Mouse (Mus musculus): Measurements from ENCODE around the gene Fam213a. TPM values are rescaled to one million over a fixed set of nuclear protein-coding genes. Genes with fewer than 3 reads are reported as not detected.

Gene Fam213a
- polyA plus RNA-seq, 1 experiment from 2014 or later: 35.8 TPM

DNA sequence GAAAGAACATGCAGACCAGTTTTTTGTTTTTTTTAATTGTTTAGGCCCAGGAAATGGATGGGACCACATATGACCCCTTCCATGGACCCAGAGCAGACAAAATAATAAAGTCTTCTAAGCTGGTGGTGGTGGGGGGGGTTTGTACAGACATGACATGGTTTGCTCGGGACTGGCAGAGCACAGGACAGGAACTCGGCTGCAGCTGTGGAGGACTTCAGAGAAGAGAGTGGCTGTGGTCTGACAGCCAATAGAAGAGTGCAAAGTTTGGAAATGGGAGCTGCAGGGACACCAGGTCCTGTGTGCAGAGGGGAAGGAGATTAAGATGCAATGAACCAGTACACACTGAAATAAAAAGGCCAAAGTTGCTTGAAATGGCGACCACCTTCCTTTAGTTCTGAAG lies 54.0 kb downstream of the Fam213a start:
- Histone ChIP-seq H3K36me3 (ENCODE audit: control insufficient read depth, insufficient read depth) (no peaks in the 10 kb centered on the region), H3K9me3 (replicated peaks; ENCODE audit: control insufficient read depth, low read length) (no peaks in the 10 kb centered on the region), H3K4me2 (ENCODE audit: low read depth, low read length) (peak overlapping the region; percentile 18; the same call in 1 of the 2 replicates), H3K4me1 (ENCODE audit: control insufficient read depth, insufficient read depth, low read length) (peaks cover 65% of the 10 kb centered on the region), H3K9ac (ENCODE audit: low read length) (no peak overlapping the region; the same call in 1 of the 2 replicates), H3K27ac (ENCODE audit: low read length) (peak overlapping the region; percentile 85), H3K4me3 (ENCODE audit: low read length) (no peak overlapping the region), H3K27me3 (ENCODE audit: control insufficient read depth, insufficient read depth, low read length) (no peaks in the 10 kb centered on the region)
- WGBS: 39% methylated on average over 3 of the region's 3 CpGs
- ATAC-seq (replicated peaks; ENCODE audit: extremely low read depth, insufficient read depth, low FRiP score): no peak

DNA sequence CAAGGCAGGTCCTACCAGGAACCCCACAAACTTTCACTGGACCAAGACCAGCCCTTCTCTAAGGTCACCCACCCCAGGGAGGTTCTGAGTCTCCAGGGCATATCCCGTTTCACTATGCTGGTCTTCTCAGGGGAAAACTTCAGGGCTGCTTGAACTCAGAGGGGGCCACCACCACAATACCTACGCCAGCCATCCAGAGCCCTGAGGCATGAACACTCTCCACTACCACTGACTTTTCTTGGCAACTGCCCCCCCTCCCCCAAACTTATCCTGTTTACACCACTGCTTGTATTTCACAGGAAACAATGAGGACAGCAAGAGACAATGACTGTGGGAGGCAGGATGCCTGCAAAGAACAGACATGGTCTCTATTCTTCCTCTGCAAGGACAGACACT lies 54.6 kb downstream of the Fam213a start:
- peak; percentile 14; the same call in 1 of the 2 replicates for ATAC-seq (replicated peaks; ENCODE audit: extremely low read depth, insufficient read depth, low FRiP score)
- H3K27ac ChIP-seq (ENCODE audit: low read length): peak overlapping the region; percentile 85
- H3K4me1 ChIP-seq (ENCODE audit: control insufficient read depth, insufficient read depth, low read length): peaks cover 65% of the 10 kb centered on the region
- no peaks in the 10 kb centered on the region for H3K36me3 ChIP-seq (ENCODE audit: control insufficient read depth, insufficient read depth)
- H3K9ac ChIP-seq (ENCODE audit: low read length): no peak overlapping the region; the same call in 1 of the 2 replicates
- WGBS: 58% methylated on average over 2 of the region's 2 CpGs
- no peaks in the 10 kb centered on the region for H3K27me3 ChIP-seq (ENCODE audit: control insufficient read depth, insufficient read depth, low read length)
- H3K9me3 ChIP-seq (replicated peaks; ENCODE audit: control insufficient read depth, low read length): no peaks in the 10 kb centered on the region
- H3K4me2 ChIP-seq (ENCODE audit: low read depth, low read length): peak overlapping the region; percentile 18; the same call in 1 of the 2 replicates
- no peak overlapping the region for H3K4me3 ChIP-seq (ENCODE audit: low read length)

DNA sequence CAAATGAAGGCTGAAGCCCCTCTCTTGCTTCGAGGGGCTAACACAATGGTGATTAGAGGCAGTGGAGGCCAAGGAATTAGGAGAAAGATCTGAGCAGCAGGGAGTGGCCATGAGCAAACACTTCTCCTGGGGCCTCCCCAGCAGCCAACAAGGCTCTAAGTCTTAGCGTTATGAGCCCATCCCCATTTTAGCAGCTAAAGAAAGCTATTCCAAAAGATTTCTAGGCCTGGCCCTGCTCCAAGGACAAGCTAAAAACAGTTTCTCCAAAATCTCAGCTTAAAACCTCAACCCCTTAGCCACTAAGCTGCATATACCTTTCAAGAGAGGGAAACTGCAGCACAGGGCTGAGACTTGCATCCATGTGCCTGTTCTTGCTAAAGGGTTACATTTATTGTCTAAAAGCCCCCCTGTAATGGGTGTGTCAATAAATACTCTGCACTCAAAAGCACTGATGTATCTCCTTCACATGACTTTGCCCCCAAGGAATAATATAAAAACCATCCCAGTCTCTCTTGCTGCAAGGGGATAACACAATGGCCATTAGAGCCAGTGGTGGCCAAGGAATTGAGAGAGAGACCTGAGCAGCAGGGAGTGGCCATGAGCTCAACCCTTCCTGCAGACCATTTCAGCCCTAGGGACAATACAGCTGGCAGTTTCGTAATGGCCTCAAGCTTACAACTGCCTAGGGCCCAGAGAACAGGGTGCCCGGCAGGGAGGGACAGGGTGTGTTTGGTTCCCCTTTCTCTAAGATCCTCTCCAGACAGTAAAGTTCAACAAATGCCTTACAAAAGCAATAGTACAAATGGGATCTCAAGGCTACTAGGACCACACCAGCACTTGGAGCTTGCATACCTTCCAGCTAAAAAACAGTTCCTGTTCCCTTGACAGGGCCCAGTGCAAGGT lies 55.3 kb downstream of the Fam213a start:
- no peak for ATAC-seq (replicated peaks; ENCODE audit: extremely low read depth, insufficient read depth, low FRiP score)
- Histone ChIP-seq H3K9me3 (replicated peaks; ENCODE audit: control insufficient read depth, low read length) (no peaks in the 10 kb centered on the region), H3K27ac (ENCODE audit: low read length) (peak overlapping the region; percentile 85), H3K36me3 (ENCODE audit: control insufficient read depth, insufficient read depth) (no peaks in the 10 kb centered on the region), H3K4me3 (ENCODE audit: low read length) (no peak overlapping the region), H3K4me2 (ENCODE audit: low read depth, low read length) (peak overlapping the region; percentile 23; the same call in 1 of the 2 replicates), H3K4me1 (ENCODE audit: control insufficient read depth, insufficient read depth, low read length) (peaks cover 72% of the 10 kb centered on the region), H3K27me3 (ENCODE audit: control insufficient read depth, insufficient read depth, low read length) (no peaks in the 10 kb centered on the region), H3K9ac (ENCODE audit: low read length) (peak overlapping the region; percentile 49; the same call in 1 of the 2 replicates)
- 40% methylated on average over 4 of the region's 4 CpGs for WGBS

DNA sequence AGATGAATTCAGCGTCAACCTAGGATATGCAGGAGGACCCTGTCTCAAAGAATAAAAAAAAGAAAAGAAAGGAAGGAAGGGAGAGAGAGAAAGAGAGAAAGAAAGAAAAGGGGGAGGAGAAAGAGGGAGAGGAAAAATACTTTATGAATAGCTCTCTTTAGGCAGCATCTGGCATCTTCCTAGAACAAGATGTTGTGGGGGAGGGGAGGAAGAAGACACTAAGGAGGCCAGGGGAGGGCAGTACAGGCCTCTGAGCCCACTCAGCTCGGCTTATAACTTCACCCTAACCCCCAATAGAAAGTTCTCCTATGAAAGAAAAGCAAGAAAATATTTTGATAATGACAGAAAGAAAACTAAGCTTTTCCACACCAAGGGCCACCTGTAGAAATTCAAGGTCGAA lies 56.0 kb downstream of the Fam213a start:
- peak overlapping the region; percentile 49; the same call in 1 of the 2 replicates for H3K9ac ChIP-seq (ENCODE audit: low read length)
- peak overlapping the region; percentile 23; the same call in 1 of the 2 replicates for H3K4me2 ChIP-seq (ENCODE audit: low read depth, low read length)
- ATAC-seq (replicated peaks; ENCODE audit: extremely low read depth, insufficient read depth, low FRiP score): no peak
- no peaks in the 10 kb centered on the region for H3K36me3 ChIP-seq (ENCODE audit: control insufficient read depth, insufficient read depth)
- 64% methylated on average over 3 of the region's 3 CpGs for WGBS
- no peak overlapping the region for H3K4me3 ChIP-seq (ENCODE audit: low read length)
- H3K27me3 ChIP-seq (ENCODE audit: control insufficient read depth, insufficient read depth, low read length): no peaks in the 10 kb centered on the region
- peak overlapping the region; percentile 85 for H3K27ac ChIP-seq (ENCODE audit: low read length)
- no peaks in the 10 kb centered on the region for H3K9me3 ChIP-seq (replicated peaks; ENCODE audit: control insufficient read depth, low read length)
- peaks cover 69% of the 10 kb centered on the region for H3K4me1 ChIP-seq (ENCODE audit: control insufficient read depth, insufficient read depth, low read length)

DNA sequence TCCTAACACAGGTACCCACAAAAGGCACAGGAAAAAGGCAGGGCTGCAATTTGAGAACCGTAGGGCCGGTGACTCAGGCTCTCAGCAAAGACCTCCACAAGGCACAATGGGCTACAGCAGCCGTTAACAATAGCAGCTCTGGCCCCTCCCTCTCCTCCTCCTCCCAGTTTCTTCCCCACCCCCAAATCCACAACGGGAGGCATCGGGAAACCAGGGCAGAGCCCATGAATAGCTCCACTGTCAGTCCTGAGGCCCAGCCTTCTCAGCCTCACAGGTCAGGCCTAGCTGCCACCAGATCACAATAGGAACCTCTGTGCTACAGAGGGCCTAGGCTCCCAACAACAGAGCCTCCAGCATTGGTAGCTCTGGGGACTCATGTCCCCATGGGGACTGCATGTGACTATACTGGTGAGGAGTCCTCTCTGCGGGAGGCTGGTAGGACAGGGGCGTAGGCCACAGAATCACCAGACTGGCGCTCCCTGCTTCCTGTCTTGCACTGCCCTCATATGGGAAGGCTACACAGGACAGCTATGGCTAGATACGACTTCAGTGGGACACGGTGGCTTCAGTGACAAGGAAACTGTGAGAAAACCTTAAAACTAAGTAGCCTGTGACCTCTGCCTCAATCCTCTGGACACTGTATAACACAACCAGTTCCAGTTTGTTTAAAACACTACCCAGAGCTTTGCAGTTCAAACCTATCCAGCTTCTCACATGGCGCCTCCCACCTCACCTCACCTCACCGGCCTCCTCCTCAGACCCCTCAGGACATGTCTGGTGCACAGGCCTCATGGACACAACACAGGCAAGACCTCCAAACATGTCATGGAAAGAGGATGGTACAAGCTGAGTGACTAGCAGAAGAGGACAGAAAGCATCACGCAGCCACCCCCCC lies 57.1 kb downstream of the Fam213a start:
- Histone ChIP-seq H3K27ac (ENCODE audit: low read length) (peak overlapping the region; percentile 76), H3K27me3 (ENCODE audit: control insufficient read depth, insufficient read depth, low read length) (no peaks in the 10 kb centered on the region), H3K9ac (ENCODE audit: low read length) (peak overlapping the region; percentile 67), H3K4me1 (ENCODE audit: control insufficient read depth, insufficient read depth, low read length) (peaks cover 65% of the 10 kb centered on the region), H3K4me2 (ENCODE audit: low read depth, low read length) (peak overlapping the region; percentile 44), H3K9me3 (replicated peaks; ENCODE audit: control insufficient read depth, low read length) (no peaks in the 10 kb centered on the region), H3K4me3 (ENCODE audit: low read length) (no peak overlapping the region), H3K36me3 (ENCODE audit: control insufficient read depth, insufficient read depth) (no peaks in the 10 kb centered on the region)
- ATAC-seq (replicated peaks; ENCODE audit: extremely low read depth, insufficient read depth, low FRiP score): peak; percentile 63
- 34% methylated on average over 13 of the region's 13 CpGs for WGBS

DNA sequence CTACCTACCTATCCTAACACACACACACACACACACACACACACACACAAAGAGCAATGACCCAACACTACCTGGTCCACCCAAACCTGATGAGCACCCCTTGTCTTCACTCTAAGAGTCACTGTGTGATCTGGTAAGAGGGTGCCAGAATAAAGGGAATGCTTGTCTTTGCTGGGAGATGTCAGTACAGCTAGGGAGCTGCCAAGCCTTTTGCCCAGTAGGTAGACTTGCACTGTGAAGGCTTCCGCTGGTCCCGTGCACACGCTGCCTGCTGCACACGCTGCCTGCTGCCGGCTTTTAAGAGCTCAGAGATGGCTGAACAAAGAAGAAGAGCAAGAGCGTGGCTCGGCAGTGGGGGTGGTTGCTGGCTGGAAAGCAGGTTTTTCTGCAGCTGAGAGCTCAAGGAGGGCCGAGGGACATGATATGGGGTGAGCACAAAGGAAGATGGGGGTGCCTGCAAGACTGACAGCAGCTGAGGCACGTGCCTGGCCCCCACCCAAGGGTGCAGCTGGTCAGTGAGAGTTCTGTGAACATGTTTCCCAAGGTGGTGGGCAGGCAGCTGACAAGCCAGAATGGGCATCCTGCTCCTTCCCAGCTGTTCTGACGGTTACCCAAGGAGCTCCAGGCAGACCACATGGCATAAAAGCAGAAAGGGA lies 57.9 kb downstream of the Fam213a start:
- Histone ChIP-seq H3K9me3 (replicated peaks; ENCODE audit: control insufficient read depth, low read length) (no peaks in the 10 kb centered on the region), H3K27ac (ENCODE audit: low read length) (peak overlapping the region; percentile 76), H3K36me3 (ENCODE audit: control insufficient read depth, insufficient read depth) (no peaks in the 10 kb centered on the region), H3K4me1 (ENCODE audit: control insufficient read depth, insufficient read depth, low read length) (peaks cover 68% of the 10 kb centered on the region), H3K4me3 (ENCODE audit: low read length) (no peak overlapping the region), H3K4me2 (ENCODE audit: low read depth, low read length) (peak overlapping the region; percentile 44), H3K9ac (ENCODE audit: low read length) (peak overlapping the region; percentile 67), H3K27me3 (ENCODE audit: control insufficient read depth, insufficient read depth, low read length) (no peaks in the 10 kb centered on the region)
- peak; percentile 1; the same call in 1 of the 2 replicates for ATAC-seq (replicated peaks; ENCODE audit: extremely low read depth, insufficient read depth, low FRiP score)
- 20% methylated on average over 10 of the region's 10 CpGs for WGBS

DNA sequence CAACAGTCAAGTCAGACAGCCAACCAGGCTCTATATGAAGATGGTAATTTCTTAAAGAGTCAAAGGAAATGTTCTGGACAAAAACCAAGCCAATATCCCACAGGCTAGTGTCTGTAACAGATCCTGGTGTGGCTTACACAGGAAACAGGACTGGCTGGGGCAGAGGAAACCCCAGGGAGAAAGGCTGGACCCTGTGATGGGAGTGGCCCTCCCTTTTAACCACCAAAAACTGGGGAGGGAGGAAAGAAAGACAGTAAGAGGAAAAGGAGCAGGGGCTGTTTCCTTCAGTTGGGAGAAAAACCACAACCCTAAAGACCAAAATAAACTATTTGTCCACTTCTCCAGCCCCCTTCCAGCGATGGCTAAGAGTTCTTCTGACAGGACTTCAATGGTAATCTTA lies 58.4 kb downstream of the Fam213a start:
- no peaks in the 10 kb centered on the region for H3K36me3 ChIP-seq (ENCODE audit: control insufficient read depth, insufficient read depth)
- H3K27ac ChIP-seq (ENCODE audit: low read length): peak overlapping the region; percentile 76
- H3K4me2 ChIP-seq (ENCODE audit: low read depth, low read length): no peak overlapping the region
- H3K4me3 ChIP-seq (ENCODE audit: low read length): no peak overlapping the region
- WGBS: 68% methylated on average over 1 of the region's 1 CpGs
- H3K9ac ChIP-seq (ENCODE audit: low read length): no peak overlapping the region
- no peaks in the 10 kb centered on the region for H3K9me3 ChIP-seq (replicated peaks; ENCODE audit: control insufficient read depth, low read length)
- no peaks in the 10 kb centered on the region for H3K27me3 ChIP-seq (ENCODE audit: control insufficient read depth, insufficient read depth, low read length)
- no peak for ATAC-seq (replicated peaks; ENCODE audit: extremely low read depth, insufficient read depth, low FRiP score)
- peaks cover 71% of the 10 kb centered on the region for H3K4me1 ChIP-seq (ENCODE audit: control insufficient read depth, insufficient read depth, low read length)

DNA sequence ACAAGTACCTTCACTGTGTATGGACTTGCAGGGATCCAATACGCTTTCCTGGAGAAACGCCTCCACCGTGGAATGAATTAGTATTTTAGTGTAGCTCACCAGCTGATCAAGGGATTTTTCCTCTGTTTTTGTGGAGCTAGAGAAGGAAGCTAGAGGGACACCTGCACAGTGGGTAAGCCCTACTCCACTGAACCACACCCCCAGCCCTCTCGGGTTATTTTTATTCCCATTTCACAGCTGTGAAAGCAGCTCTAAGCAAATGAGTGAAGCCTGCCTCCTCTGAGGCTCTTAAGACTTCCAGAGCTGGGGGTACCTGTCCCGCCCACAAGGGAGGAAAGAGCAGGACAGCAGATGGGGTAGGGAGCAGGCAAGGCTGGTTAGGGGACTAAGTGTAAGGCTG lies 60.2 kb downstream of the Fam213a start:
- ATAC-seq (replicated peaks; ENCODE audit: extremely low read depth, insufficient read depth, low FRiP score): no peak
- no peaks in the 10 kb centered on the region for H3K36me3 ChIP-seq (ENCODE audit: control insufficient read depth, insufficient read depth)
- H3K27ac ChIP-seq (ENCODE audit: low read length): no peak overlapping the region
- H3K4me1 ChIP-seq (ENCODE audit: control insufficient read depth, insufficient read depth, low read length): peaks cover 58% of the 10 kb centered on the region
- H3K4me2 ChIP-seq (ENCODE audit: low read depth, low read length): no peak overlapping the region
- no peak overlapping the region for H3K9ac ChIP-seq (ENCODE audit: low read length)
- no peaks in the 10 kb centered on the region for H3K27me3 ChIP-seq (ENCODE audit: control insufficient read depth, insufficient read depth, low read length)
- no peaks in the 10 kb centered on the region for H3K9me3 ChIP-seq (replicated peaks; ENCODE audit: control insufficient read depth, low read length)
- H3K4me3 ChIP-seq (ENCODE audit: low read length): no peak overlapping the region
- WGBS: 72% methylated on average over 5 of the region's 5 CpGs

Measured in heart, embryonic 16.5 days (tissue).